Mouse (Mus musculus): ENCODE results near the gene Myo16. TPM values are rescaled to one million over a fixed set of nuclear protein-coding genes. Genes with fewer than 3 reads are reported as not detected.
A peak's percentile ranks its signal among the peaks of the same experiment; 100 is the strongest.

Myo16 gene
- polyA plus RNA-seq, 1 experiment from 2014 or later: 0.50 TPM

- WGBS: 64% methylated on average over 7 of the region's 7 CpGs
- Histone ChIP-seq H3K36me3 (replicated peaks) (no peaks in the 10 kb centered on the region), H3K9me3 (no peaks in the 10 kb centered on the region), H3K4me1 (peaks cover 7% of the 10 kb centered on the region), H3K27ac (no peak overlapping the region), H3K4me3 (no peak overlapping the region), H3K27me3 (ENCODE audit: poor library complexity, severe bottlenecking) (no peaks in the 10 kb centered on the region)
- peak; percentile 40 for DNase-seq (ENCODE audit: extremely low spot score, low spot score)
These were observed 44.5 kb downstream of the Myo16 start for GRCm38 (mm10) chr8:10198164-10198563.

GRCm38 (mm10) chr8:10199301-10199700 lies 45.6 kb downstream of the Myo16 start:
- no peak overlapping the region for H3K27ac ChIP-seq
- no peaks in the 10 kb centered on the region for H3K36me3 ChIP-seq (replicated peaks)
- peaks cover 7% of the 10 kb centered on the region for H3K4me1 ChIP-seq
- 89% methylated on average over 5 of the region's 5 CpGs for WGBS
- no peaks in the 10 kb centered on the region for H3K9me3 ChIP-seq
- DNase-seq (ENCODE audit: extremely low spot score, low spot score): no peak
- no peaks in the 10 kb centered on the region for H3K27me3 ChIP-seq (ENCODE audit: poor library complexity, severe bottlenecking)
- H3K4me3 ChIP-seq: no peak overlapping the region

- Histone ChIP-seq H3K9me3 (no peaks in the 10 kb centered on the region), H3K36me3 (replicated peaks) (no peaks in the 10 kb centered on the region), H3K4me3 (no peak overlapping the region), H3K27me3 (ENCODE audit: poor library complexity, severe bottlenecking) (no peaks in the 10 kb centered on the region), H3K4me1 (peaks cover 7% of the 10 kb centered on the region), H3K27ac (no peak overlapping the region)
- 82% methylated on average over 8 of the region's 8 CpGs for WGBS
- DNase-seq (ENCODE audit: extremely low spot score, low spot score): no peak
These were observed 46.3 kb downstream of the Myo16 start for GRCm38 (mm10) chr8:10200042-10200441.

- WGBS: 63% methylated on average over 3 of the region's 3 CpGs
- Histone ChIP-seq H3K9me3 (no peaks in the 10 kb centered on the region), H3K4me1 (no peaks in the 10 kb centered on the region), H3K4me3 (no peak overlapping the region), H3K27ac (no peak overlapping the region), H3K36me3 (replicated peaks) (no peaks in the 10 kb centered on the region), H3K27me3 (ENCODE audit: poor library complexity, severe bottlenecking) (no peaks in the 10 kb centered on the region)
- DNase-seq (ENCODE audit: extremely low spot score, low spot score): no peak
These were observed 61.3 kb downstream of the Myo16 start for GRCm38 (mm10) chr8:10215023-10215422.

- no peak overlapping the region for H3K27ac ChIP-seq
- no peak overlapping the region for H3K4me3 ChIP-seq
- no peak for DNase-seq (ENCODE audit: extremely low spot score, low spot score)
- H3K9me3 ChIP-seq: no peaks in the 10 kb centered on the region
- H3K4me1 ChIP-seq: peaks cover 15% of the 10 kb centered on the region
- no peaks in the 10 kb centered on the region for H3K36me3 ChIP-seq (replicated peaks)
- H3K27me3 ChIP-seq (ENCODE audit: poor library complexity, severe bottlenecking): no peaks in the 10 kb centered on the region
- 76% methylated on average over 5 of the region's 5 CpGs for WGBS
These were observed 66.1 kb downstream of the Myo16 start for GRCm38 (mm10) chr8:10219761-10220276.

- H3K4me3 ChIP-seq: no peak overlapping the region
- H3K36me3 ChIP-seq (replicated peaks): no peaks in the 10 kb centered on the region
- DNase-seq (ENCODE audit: extremely low spot score, low spot score): no peak
- WGBS: 82% methylated on average over 2 of the region's 2 CpGs
- no peaks in the 10 kb centered on the region for H3K27me3 ChIP-seq (ENCODE audit: poor library complexity, severe bottlenecking)
- H3K9me3 ChIP-seq: no peaks in the 10 kb centered on the region
- H3K27ac ChIP-seq: no peak overlapping the region
- H3K4me1 ChIP-seq: peaks cover 19% of the 10 kb centered on the region
These were observed 69.1 kb downstream of the Myo16 start for GRCm38 (mm10) chr8:10222770-10223169.

GRCm38 (mm10) chr8:10223528-10224194 lies 70.0 kb downstream of the Myo16 start:
- H3K9me3 ChIP-seq: no peaks in the 10 kb centered on the region
- H3K4me3 ChIP-seq: no peak overlapping the region
- DNase-seq (ENCODE audit: extremely low spot score, low spot score): no peak
- WGBS: 53% methylated on average over 6 of the region's 6 CpGs
- H3K27me3 ChIP-seq (ENCODE audit: poor library complexity, severe bottlenecking): no peaks in the 10 kb centered on the region
- no peaks in the 10 kb centered on the region for H3K36me3 ChIP-seq (replicated peaks)
- peaks cover 19% of the 10 kb centered on the region for H3K4me1 ChIP-seq
- H3K27ac ChIP-seq: no peak overlapping the region

GRCm38 (mm10) chr8:10224305-10224971 lies 70.7 kb downstream of the Myo16 start:
- Histone ChIP-seq H3K4me1 (peaks cover 19% of the 10 kb centered on the region), H3K9me3 (no peaks in the 10 kb centered on the region), H3K27me3 (ENCODE audit: poor library complexity, severe bottlenecking) (no peaks in the 10 kb centered on the region), H3K4me3 (no peak overlapping the region), H3K27ac (no peak overlapping the region), H3K36me3 (replicated peaks) (no peaks in the 10 kb centered on the region)
- no peak for DNase-seq (ENCODE audit: extremely low spot score, low spot score)
- 81% methylated on average over 10 of the region's 10 CpGs for WGBS

GRCm38 (mm10) chr8:10225018-10225417 lies 71.3 kb downstream of the Myo16 start:
- Histone ChIP-seq H3K4me3 (no peak overlapping the region), H3K27me3 (ENCODE audit: poor library complexity, severe bottlenecking) (no peaks in the 10 kb centered on the region), H3K4me1 (peaks cover 19% of the 10 kb centered on the region), H3K9me3 (no peaks in the 10 kb centered on the region), H3K36me3 (replicated peaks) (no peaks in the 10 kb centered on the region), H3K27ac (no peak overlapping the region)
- 69% methylated on average over 2 of the region's 2 CpGs for WGBS
- DNase-seq (ENCODE audit: extremely low spot score, low spot score): no peak

GRCm38 (mm10) chr8:10230746-10231369 lies 77.1 kb downstream of the Myo16 start:
- H3K9me3 ChIP-seq: no peaks in the 10 kb centered on the region
- no peak overlapping the region for H3K4me3 ChIP-seq
- no peaks in the 10 kb centered on the region for H3K36me3 ChIP-seq (replicated peaks)
- no peaks in the 10 kb centered on the region for H3K27me3 ChIP-seq (ENCODE audit: poor library complexity, severe bottlenecking)
- peak; percentile 36 for DNase-seq (ENCODE audit: extremely low spot score, low spot score)
- H3K4me1 ChIP-seq: no peaks in the 10 kb centered on the region
- H3K27ac ChIP-seq: no peak overlapping the region
- 57% methylated on average over 8 of the region's 8 CpGs for WGBS

- Histone ChIP-seq H3K4me3 (no peak overlapping the region), H3K9me3 (no peaks in the 10 kb centered on the region), H3K27ac (no peak overlapping the region), H3K4me1 (no peaks in the 10 kb centered on the region), H3K36me3 (replicated peaks) (no peaks in the 10 kb centered on the region), H3K27me3 (ENCODE audit: poor library complexity, severe bottlenecking) (no peaks in the 10 kb centered on the region)
- 81% methylated on average over 2 of the region's 2 CpGs for WGBS
- no peak for DNase-seq (ENCODE audit: extremely low spot score, low spot score)
These were observed 80.8 kb downstream of the Myo16 start for GRCm38 (mm10) chr8:10234516-10234915.

GRCm38 (mm10) chr8:10243344-10243743 lies 89.6 kb downstream of the Myo16 start:
- Histone ChIP-seq H3K4me1 (no peaks in the 10 kb centered on the region), H3K27me3 (ENCODE audit: poor library complexity, severe bottlenecking) (peaks cover 8% of the 10 kb centered on the region), H3K9me3 (no peaks in the 10 kb centered on the region), H3K27ac (no peak overlapping the region), H3K36me3 (replicated peaks) (no peaks in the 10 kb centered on the region), H3K4me3 (no peak overlapping the region)
- DNase-seq (ENCODE audit: extremely low spot score, low spot score): no peak
- 91% methylated on average over 3 of the region's 3 CpGs for WGBS

- Histone ChIP-seq H3K9me3 (no peaks in the 10 kb centered on the region), H3K36me3 (replicated peaks) (no peaks in the 10 kb centered on the region), H3K27me3 (ENCODE audit: poor library complexity, severe bottlenecking) (peaks cover 29% of the 10 kb centered on the region), H3K27ac (0 out of 2 replicates have a peak overlapping the region, but pooled peaks have one; percentile 16), H3K4me1 (peaks cover 10% of the 10 kb centered on the region), H3K4me3 (peak overlapping the region; percentile 41)
- peak; percentile 75 for DNase-seq (ENCODE audit: extremely low spot score, low spot score)
- WGBS: 2% methylated on average over 15 of the region's 15 CpGs
These were observed 95.4 kb downstream of the Myo16 start for GRCm38 (mm10) chr8:10249156-10249555.
